Mouse (Mus musculus) intestine, embryonic 14.5 days (tissue): ENCODE measurements around the gene Spry2. TPM values are rescaled to one million over a fixed set of nuclear protein-coding genes. Genes with fewer than 3 reads are reported as not detected.

Experiments used
- ATAC-seq: fragments of 200-750 bp; cut with Nextera tagmentation; replicated peaks from 2 replicates; pipeline ENCODE4 v1.8.0; 2017; ENCODE audit warnings: low read depth, moderate number of reproducible peaks, moderate TSS enrichment, moderate library complexity; ENCODE audit not compliant: low FRiP score, low TSS enrichment
- DNase-seq: peaks from one replicate; pipeline ENCODE4 v3.0.0-alpha.2; 2018; ENCODE audit warnings: low spot score
- H3K27ac ChIP-seq: fragments of 300-500 bp; sonication (generic); 2 replicates; pipeline ENCODE4 v1.5.1; 2014; ENCODE audit warnings: low read depth, mild to moderate bottlenecking, control low read depth
- H3K27me3 ChIP-seq: fragments of 300-500 bp; sonication (generic); replicated peaks from 2 replicates; pipeline ENCODE4 v1.6.1; 2014; ENCODE audit warnings: low read length, control low read depth; ENCODE audit not compliant: control insufficient read depth, insufficient read depth
- H3K36me3 ChIP-seq: fragments of 300-500 bp; sonication (generic); 2 replicates; pipeline ENCODE4 v1.6.1; 2014; ENCODE audit warnings: low read length, control low read depth; ENCODE audit not compliant: control insufficient read depth, insufficient read depth
- H3K4me1 ChIP-seq: fragments of 300-500 bp; sonication (generic); replicated peaks from 2 replicates; pipeline ENCODE4 v1.6.1; 2014; ENCODE audit warnings: low read length, control low read depth, mixed read lengths; ENCODE audit not compliant: control insufficient read depth, insufficient read depth
- H3K4me2 ChIP-seq: fragments of 300-500 bp; sonication (generic); 2 replicates; pipeline ENCODE4 v1.6.1; 2014; ENCODE audit warnings: low read length
- H3K4me3 ChIP-seq: fragments of 300-500 bp; sonication (generic); 2 replicates; pipeline ENCODE4 v1.5.1; 2014; ENCODE audit warnings: low read depth, low read length, control low read depth, mixed read lengths
- H3K9ac ChIP-seq: fragments of 300-500 bp; sonication (generic); 2 replicates; pipeline ENCODE4 v1.6.1; 2014; ENCODE audit warnings: mild to moderate bottlenecking, low read length
- H3K9me3 ChIP-seq: fragments of 300-500 bp; sonication (generic); 2 replicates; pipeline ENCODE4 v1.6.1; 2016; ENCODE audit warnings: low read length, control low read depth; ENCODE audit not compliant: control insufficient read depth
- WGBS: fragments of 180-500 bp; shearing (Covaris S2); extraction: QIAGEN DNeasy Blood & Tissue Kit; methylation state at CpG from one replicate; pipeline ENCODE4 v1.1.7; 2014; 5-methylcytosine and 5-hydroxymethylcytosine counted together
- polyA plus RNA-seq: library from polyadenylated mRNA; unstranded; fragments of >200 nt; fragmentation: Nextera tagmentation; extraction: Ambion mirVana; gene quantifications from 2 replicates; pipeline ENCODE4 v1.2.1, GENCODE M21; 2014

Gene Spry2
- polyA plus RNA-seq, 1 experiment from 2014 or later: 50.0 TPM

- peak; percentile 92 for DNase-seq
- H3K9me3 ChIP-seq: no peaks in the 10 kb centered on the region
- peak; percentile 57 for ATAC-seq
- peak overlapping the region; percentile 98 for H3K4me2 ChIP-seq
- H3K9ac ChIP-seq: peak overlapping the region; percentile 79
- peak overlapping the region; percentile 97 for H3K4me3 ChIP-seq
- H3K27me3 ChIP-seq: no peaks in the 10 kb centered on the region
- H3K27ac ChIP-seq: peak overlapping the region; percentile 99
- peaks cover 10% of the 10 kb centered on the region; the same call in 1 of the 2 replicates for H3K4me1 ChIP-seq
- 0% methylated on average over 23 of the region's 28 CpGs for WGBS
- peaks cover 7% of the 10 kb centered on the region for H3K36me3 ChIP-seq
Measured at GRCm38 (mm10) chr14:105897569-105898101, 1.0 kb upstream of the Spry2 start.

GRCm38 (mm10) chr14:105895961-105896651 lies 513 bp downstream of the Spry2 start:
- DNase-seq: peak; percentile 85
- peak overlapping the region; percentile 99 for H3K9ac ChIP-seq
- no peaks in the 10 kb centered on the region for H3K9me3 ChIP-seq
- under 1% methylated on average over 50 of the region's 50 CpGs for WGBS
- H3K27me3 ChIP-seq: no peaks in the 10 kb centered on the region
- H3K4me2 ChIP-seq: peak overlapping the region; percentile 66
- peaks cover 13% of the 10 kb centered on the region for H3K36me3 ChIP-seq
- 0 out of 2 replicates have a peak, but pooled peaks have one; percentile 5 for ATAC-seq
- peaks cover 16% of the 10 kb centered on the region for H3K4me1 ChIP-seq
- H3K27ac ChIP-seq: peak overlapping the region; percentile 99
- H3K4me3 ChIP-seq: peak overlapping the region; percentile 97

DNA sequence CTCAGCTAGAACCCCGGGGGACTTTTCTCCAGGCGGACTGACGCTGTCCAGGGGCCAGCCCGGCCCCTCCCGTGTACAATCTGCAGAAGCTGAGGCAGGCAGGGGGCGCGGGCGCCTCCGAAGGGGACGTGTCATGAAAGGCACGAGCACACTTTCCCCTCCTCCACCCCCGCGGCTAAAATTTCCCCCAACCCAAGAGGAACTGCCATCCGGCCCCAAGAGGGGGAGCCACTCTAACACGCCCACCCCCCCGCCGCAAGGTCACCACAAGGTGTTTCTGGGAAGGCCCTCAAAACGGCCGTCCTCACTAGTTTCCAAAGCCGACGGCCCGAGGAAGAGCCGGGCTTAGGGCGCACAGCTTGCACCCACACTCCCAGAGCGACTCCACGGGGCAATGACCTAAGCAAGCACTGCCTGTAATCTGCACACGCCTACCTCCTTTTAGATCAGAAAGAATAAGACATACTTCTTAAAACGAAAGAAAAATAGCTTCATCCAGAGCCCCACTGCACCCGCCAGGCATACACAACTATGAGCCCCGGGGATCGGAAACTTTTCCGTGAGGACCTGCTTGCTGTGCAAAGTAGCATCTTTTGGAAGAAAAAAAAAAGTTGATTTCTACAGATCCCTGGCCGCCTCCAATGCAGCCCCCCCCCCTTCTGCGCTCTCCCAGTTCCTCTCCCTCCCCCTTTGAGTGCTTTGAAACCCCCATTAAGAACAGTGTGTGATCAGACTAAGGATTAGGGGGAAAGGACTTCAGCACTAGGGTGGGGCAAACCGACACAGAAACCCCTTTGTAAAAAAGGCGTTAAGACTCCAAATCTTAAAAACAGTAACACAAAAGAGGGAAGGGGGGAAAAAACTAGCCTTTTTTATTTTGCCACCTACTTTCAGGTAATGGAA lies 1.4 kb downstream of the Spry2 start:
- peak overlapping the region; percentile 99 for H3K27ac ChIP-seq
- peak overlapping the region; percentile 99 for H3K9ac ChIP-seq
- H3K4me1 ChIP-seq: peaks cover 21% of the 10 kb centered on the region
- DNase-seq: peak; percentile 81
- H3K9me3 ChIP-seq: no peaks in the 10 kb centered on the region
- H3K36me3 ChIP-seq: peaks cover 13% of the 10 kb centered on the region
- WGBS: 0% methylated on average over 36 of the region's 36 CpGs
- H3K4me3 ChIP-seq: peak overlapping the region; percentile 97
- H3K27me3 ChIP-seq: no peaks in the 10 kb centered on the region
- no peak for ATAC-seq
- H3K4me2 ChIP-seq: peak overlapping the region; percentile 66

GRCm38 (mm10) chr14:105893623-105893995 lies 3.0 kb downstream of the Spry2 start:
- 26% methylated on average over 9 of the region's 9 CpGs for WGBS
- H3K4me1 ChIP-seq: peaks cover 21% of the 10 kb centered on the region
- no peaks in the 10 kb centered on the region for H3K9me3 ChIP-seq
- no peaks in the 10 kb centered on the region for H3K27me3 ChIP-seq
- peak overlapping the region; percentile 43; the same call in 1 of the 2 replicates for H3K27ac ChIP-seq
- peak overlapping the region; percentile 97 for H3K4me3 ChIP-seq
- H3K4me2 ChIP-seq: peak overlapping the region; percentile 66
- ATAC-seq (no peak), DNase-seq (peak; percentile 65)
- H3K9ac ChIP-seq: peak overlapping the region; percentile 99
- peaks cover 18% of the 10 kb centered on the region for H3K36me3 ChIP-seq

- WGBS: 58% methylated on average over 24 of the region's 24 CpGs
- H3K36me3 ChIP-seq: peaks cover 18% of the 10 kb centered on the region
- H3K27ac ChIP-seq: no peak overlapping the region; the same call in 1 of the 2 replicates
- DNase-seq (peak; percentile 66), ATAC-seq (no peak)
- H3K4me2 ChIP-seq: peak overlapping the region; percentile 66
- no peaks in the 10 kb centered on the region for H3K27me3 ChIP-seq
- peaks cover 21% of the 10 kb centered on the region for H3K4me1 ChIP-seq
- peak overlapping the region; percentile 97 for H3K4me3 ChIP-seq
- H3K9me3 ChIP-seq: no peaks in the 10 kb centered on the region
- peak overlapping the region; percentile 99 for H3K9ac ChIP-seq
Measured at GRCm38 (mm10) chr14:105892941-105893622, 3.5 kb downstream of the Spry2 start.

- no peak overlapping the region for H3K4me3 ChIP-seq
- WGBS: 28% methylated on average over 5 of the region's 5 CpGs
- ATAC-seq: no peak
- H3K4me1 ChIP-seq: peaks cover 21% of the 10 kb centered on the region
- no peak overlapping the region for H3K4me2 ChIP-seq
- no peaks in the 10 kb centered on the region for H3K9me3 ChIP-seq
- no peaks in the 10 kb centered on the region for H3K27me3 ChIP-seq
- no peak overlapping the region for H3K9ac ChIP-seq
- peaks cover 18% of the 10 kb centered on the region for H3K36me3 ChIP-seq
- no peak for DNase-seq
- peak overlapping the region; percentile 34; the same call in 1 of the 2 replicates for H3K27ac ChIP-seq
Measured at GRCm38 (mm10) chr14:105890516-105891231, 5.9 kb downstream of the Spry2 start.

GRCm38 (mm10) chr14:105886643-105887374 lies 9.8 kb downstream of the Spry2 start:
- Histone ChIP-seq H3K36me3 (peaks cover 6% of the 10 kb centered on the region; the same call in 1 of the 2 replicates), H3K4me2 (no peak overlapping the region), H3K27me3 (no peaks in the 10 kb centered on the region), H3K4me1 (peaks cover 10% of the 10 kb centered on the region), H3K27ac (no peak overlapping the region), H3K9me3 (no peaks in the 10 kb centered on the region), H3K9ac (no peak overlapping the region), H3K4me3 (no peak overlapping the region)
- DNase-seq (no peak), ATAC-seq (no peak)
- 93% methylated on average over 9 of the region's 9 CpGs for WGBS
